Mouse (Mus musculus) heart, embryonic 15.5 days (tissue): Measurements from ENCODE around the gene Cyp46a1. TPM values are rescaled to one million over a fixed set of nuclear protein-coding genes. Genes with fewer than 3 reads are reported as not detected.

ENCODE experiments used
- ATAC-seq: fragments of 200-750 bp; cut with Nextera tagmentation; replicated peaks from 2 replicates; pipeline ENCODE4 v1.8.0; 2017; ENCODE audit warnings: low read depth, moderate TSS enrichment; ENCODE audit not compliant: insufficient number of reproducible peaks, insufficient read depth, low FRiP score
- H3K27ac ChIP-seq: fragments of 300-500 bp; sonication (generic); 2 replicates; pipeline ENCODE4 v1.5.1; 2015; ENCODE audit warnings: mild to moderate bottlenecking, inconsistent platforms
- H3K27me3 ChIP-seq: fragments of 300-500 bp; sonication (generic); 2 replicates; pipeline ENCODE4 v1.6.1; 2015; ENCODE audit warnings: inconsistent platforms
- H3K36me3 ChIP-seq: fragments of 300-500 bp; sonication (generic); 2 replicates; pipeline ENCODE4 v1.6.1; 2015; ENCODE audit warnings: mild to moderate bottlenecking, inconsistent platforms
- H3K4me1 ChIP-seq: fragments of 300-500 bp; sonication (generic); replicated peaks from 2 replicates; pipeline ENCODE4 v1.6.1; 2015; ENCODE audit warnings: inconsistent platforms
- H3K4me2 ChIP-seq: fragments of 300-500 bp; sonication (generic); 2 replicates; pipeline ENCODE4 v1.6.1; 2015; ENCODE audit warnings: inconsistent platforms, mild to moderate bottlenecking, moderate library complexity
- H3K4me3 ChIP-seq: fragments of 300-500 bp; sonication (generic); 2 replicates; pipeline ENCODE4 v1.5.1; 2015; ENCODE audit warnings: mild to moderate bottlenecking, inconsistent platforms
- H3K9ac ChIP-seq: fragments of 300-500 bp; sonication (generic); 2 replicates; pipeline ENCODE4 v1.6.1; 2015; ENCODE audit warnings: mild to moderate bottlenecking, inconsistent platforms
- H3K9me3 ChIP-seq: fragments of 300-500 bp; sonication (generic); replicated peaks from 2 replicates; pipeline ENCODE4 v1.6.1; 2016; ENCODE audit warnings: inconsistent platforms
- WGBS: fragments of 180-500 bp; shearing (Covaris S2); methylation state at CpG from one replicate; pipeline ENCODE4 v1.1.7; 2015; ENCODE audit warnings: mixed read lengths; 5-methylcytosine and 5-hydroxymethylcytosine counted together
- polyA plus RNA-seq: library from polyadenylated mRNA; unstranded; fragments of >200 nt; fragmentation: Nextera tagmentation; extraction: Ambion mirVana; gene quantifications from 2 replicates; pipeline ENCODE4 v1.2.1, GENCODE M21; 2015

The Cyp46a1 gene
- polyA plus RNA-seq, 1 experiment from 2014 or later, result 5.6 TPM

- 73% methylated on average over 6 of the region's 6 CpGs for WGBS
Measured at GRCm38 (mm10) chr12:108301006-108301405, 33.2 kb upstream of the Cyp46a1 start.

GRCm38 (mm10) chr12:108303778-108304365, 30.3 kb upstream of the Cyp46a1 start:
- Histone ChIP-seq H3K27ac (no peak overlapping the region), H3K36me3 (no peaks in the 10 kb centered on the region), H3K4me1 (peaks cover 16% of the 10 kb centered on the region), H3K4me2 (no peak overlapping the region), H3K9me3 (no peaks in the 10 kb centered on the region), H3K9ac (no peak overlapping the region), H3K4me3 (no peak overlapping the region), H3K27me3 (peaks cover 32% of the 10 kb centered on the region)
- ATAC-seq, result no peak
- WGBS, result 55% methylated on average over 6 of the region's 6 CpGs

More at GRCm38 (mm10) chr12:108301006-108301405, 33.2 kb upstream of the Cyp46a1 start:
- Histone ChIP-seq H3K9me3 (no peaks in the 10 kb centered on the region), H3K36me3 (no peaks in the 10 kb centered on the region), H3K4me3 (no peak overlapping the region), H3K4me1 (peaks cover 3% of the 10 kb centered on the region; the same call in 1 of the 2 replicates), H3K27ac (no peak overlapping the region), H3K27me3 (peaks cover 13% of the 10 kb centered on the region), H3K9ac (no peak overlapping the region), H3K4me2 (no peak overlapping the region)
- ATAC-seq, result no peak

GRCm38 (mm10) chr12:108305172-108305571, 29.0 kb upstream of the Cyp46a1 start:
- Histone ChIP-seq H3K4me2 (no peak overlapping the region), H3K27me3 (peaks cover 33% of the 10 kb centered on the region), H3K36me3 (no peaks in the 10 kb centered on the region), H3K27ac (no peak overlapping the region), H3K4me3 (no peak overlapping the region), H3K4me1 (peaks cover 16% of the 10 kb centered on the region), H3K9me3 (no peaks in the 10 kb centered on the region), H3K9ac (no peak overlapping the region)
- 63% methylated on average over 8 of the region's 8 CpGs for WGBS
- ATAC-seq, result no peak

GRCm38 (mm10) chr12:108305812-108306794, 28.1 kb upstream of the Cyp46a1 start, which contains the start of gene Hhipl1:
Gene Hhipl1, plus strand, starts transcription at chr12:108306270.
- Histone ChIP-seq H3K27ac (no peak within 1 kb of the TSS), H3K27me3 (peaks cover 33% of the 10 kb centered on the region), H3K36me3 (no peaks in the 10 kb centered on the region), H3K9ac (peak within 1 kb of the TSS; percentile 75), H3K4me3 (peak within 1 kb of the TSS; percentile 60), H3K9me3 (no peaks in the 10 kb centered on the region), H3K4me1 (peaks cover 16% of the 10 kb centered on the region), H3K4me2 (peak within 1 kb of the TSS; percentile 95)
- 3% methylated on average over 67 of the region's 67 CpGs for WGBS
- peak; percentile 28; the same call in 1 of the 2 replicates for ATAC-seq

- ATAC-seq, result no peak
- no peaks in the 10 kb centered on the region for H3K36me3 ChIP-seq
- H3K4me2 ChIP-seq, result peak overlapping the region; percentile 45
Measured at GRCm38 (mm10) chr12:108307553-108307952, 26.6 kb upstream of the Cyp46a1 start.

GRCm38 (mm10) chr12:108308363-108308856, 25.8 kb upstream of the Cyp46a1 start:
- no peak for ATAC-seq
- WGBS, result 74% methylated on average over 16 of the region's 16 CpGs
- H3K4me1 ChIP-seq, result peaks cover 16% of the 10 kb centered on the region
- H3K27me3 ChIP-seq, result peaks cover 33% of the 10 kb centered on the region
- H3K4me3 ChIP-seq, result no peak overlapping the region
- no peak overlapping the region for H3K9ac ChIP-seq
- no peak overlapping the region for H3K4me2 ChIP-seq
- no peaks in the 10 kb centered on the region for H3K36me3 ChIP-seq
- H3K27ac ChIP-seq, result no peak overlapping the region
- H3K9me3 ChIP-seq, result no peaks in the 10 kb centered on the region

More at GRCm38 (mm10) chr12:108307553-108307952, 26.6 kb upstream of the Cyp46a1 start:
- peak overlapping the region; percentile 19; the same call in 1 of the 2 replicates for H3K4me3 ChIP-seq
- peak overlapping the region; percentile 9; the same call in 1 of the 2 replicates for H3K27ac ChIP-seq
- peaks cover 16% of the 10 kb centered on the region for H3K4me1 ChIP-seq
- H3K9me3 ChIP-seq, result no peaks in the 10 kb centered on the region
- H3K27me3 ChIP-seq, result peaks cover 33% of the 10 kb centered on the region
- WGBS, result 24% methylated on average over 14 of the region's 14 CpGs
- H3K9ac ChIP-seq, result no peak overlapping the region

- H3K27ac ChIP-seq, result no peak overlapping the region
Measured at GRCm38 (mm10) chr12:108309116-108309794, 24.9 kb upstream of the Cyp46a1 start.

GRCm38 (mm10) chr12:108310041-108310440, 24.1 kb upstream of the Cyp46a1 start:
- 78% methylated on average over 4 of the region's 4 CpGs for WGBS
- no peak overlapping the region for H3K9ac ChIP-seq
- no peak for ATAC-seq
- H3K27me3 ChIP-seq, result peaks cover 32% of the 10 kb centered on the region
- H3K4me2 ChIP-seq, result no peak overlapping the region
- H3K4me3 ChIP-seq, result no peak overlapping the region
- no peak overlapping the region for H3K27ac ChIP-seq
- H3K4me1 ChIP-seq, result peaks cover 16% of the 10 kb centered on the region
- no peaks in the 10 kb centered on the region for H3K36me3 ChIP-seq
- H3K9me3 ChIP-seq, result no peaks in the 10 kb centered on the region

More at GRCm38 (mm10) chr12:108309116-108309794, 24.9 kb upstream of the Cyp46a1 start:
- no peaks in the 10 kb centered on the region for H3K9me3 ChIP-seq
- no peak overlapping the region for H3K4me3 ChIP-seq
- H3K4me1 ChIP-seq, result peaks cover 16% of the 10 kb centered on the region
- no peaks in the 10 kb centered on the region for H3K36me3 ChIP-seq
- 38% methylated on average over 8 of the region's 8 CpGs for WGBS
- ATAC-seq, result 0 out of 2 replicates have a peak, but pooled peaks have one; percentile 23
- no peak overlapping the region for H3K9ac ChIP-seq
- no peak overlapping the region for H3K4me2 ChIP-seq
- H3K27me3 ChIP-seq, result peaks cover 33% of the 10 kb centered on the region

GRCm38 (mm10) chr12:108310456-108311027, 23.6 kb upstream of the Cyp46a1 start:
- ATAC-seq, result no peak
- no peaks in the 10 kb centered on the region for H3K36me3 ChIP-seq
- no peaks in the 10 kb centered on the region for H3K9me3 ChIP-seq

GRCm38 (mm10) chr12:108311741-108312290, 22.4 kb upstream of the Cyp46a1 start:
- H3K36me3 ChIP-seq, result no peaks in the 10 kb centered on the region
- H3K9me3 ChIP-seq, result no peaks in the 10 kb centered on the region
- 90% methylated on average over 27 of the region's 27 CpGs for WGBS
- peaks cover 34% of the 10 kb centered on the region for H3K27me3 ChIP-seq
- no peak overlapping the region for H3K27ac ChIP-seq
- no peak overlapping the region for H3K4me2 ChIP-seq
- peaks cover 8% of the 10 kb centered on the region; the same call in 1 of the 2 replicates for H3K4me1 ChIP-seq
- H3K4me3 ChIP-seq, result no peak overlapping the region
- no peak for ATAC-seq
- no peak overlapping the region for H3K9ac ChIP-seq

More at GRCm38 (mm10) chr12:108310456-108311027, 23.6 kb upstream of the Cyp46a1 start:
- peaks cover 27% of the 10 kb centered on the region for H3K27me3 ChIP-seq
- H3K4me1 ChIP-seq, result peaks cover 16% of the 10 kb centered on the region
- H3K9ac ChIP-seq, result no peak overlapping the region
- H3K27ac ChIP-seq, result no peak overlapping the region
- no peak overlapping the region for H3K4me2 ChIP-seq
- H3K4me3 ChIP-seq, result no peak overlapping the region
- 61% methylated on average over 7 of the region's 7 CpGs for WGBS
